Mouse (Mus musculus) E14TG2a.4 (cell line): ENCODE data around the gene Anp32e.

Experiments used
- CTCF ChIP-seq: conservative IDR thresholded peaks from 2 replicates; pipeline ENCODE4 v1.5.1; 2014; ENCODE audit warnings: low read length
- NANOG ChIP-seq: IDR thresholded peaks from 2 replicates; pipeline ENCODE4 v1.6.1; 2014; ENCODE audit warnings: borderline replicate concordance, low read length, mixed read lengths

DNA sequence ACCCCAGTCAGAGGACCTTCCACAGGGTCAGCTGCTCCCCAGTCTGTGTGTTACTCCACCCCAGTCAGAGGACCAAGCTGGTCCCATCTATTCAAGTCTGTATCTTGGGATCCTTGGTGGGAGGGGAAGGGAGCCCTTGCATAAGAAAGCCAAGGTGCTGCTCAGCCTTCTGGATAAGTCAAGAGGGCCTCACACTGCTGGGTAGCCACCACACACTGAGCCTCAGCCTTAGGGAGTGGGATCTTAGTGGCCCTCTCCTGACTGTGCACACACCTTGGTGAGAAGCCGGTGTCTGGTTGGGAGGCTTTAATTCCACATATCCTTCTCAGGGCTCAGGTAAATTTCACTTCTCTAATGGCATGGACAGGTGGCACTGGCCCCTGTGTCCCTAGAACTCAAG lies 59.1 kb downstream of the Anp32e start:
- TF ChIP-seq CTCF: no peak
- no peak for TF ChIP-seq NANOG
